Mouse (Mus musculus): ENCODE data around the gene Ssbp4.

- no peak for TF ChIP-seq POLR2A (IDR thresholded peaks at IDR 0.05; ENCODE audit: insufficient read length, low read depth)
- no peak for TF ChIP-seq USF1 (IDR thresholded peaks at IDR 0.05; ENCODE audit: low read depth)
- TF ChIP-seq E2F4 (IDR thresholded peaks at IDR 0.05; ENCODE audit: insufficient read depth): no peak
- TF ChIP-seq MAX (IDR thresholded peaks at IDR 0.05; ENCODE audit: low read depth): no peak
- no peak for TF ChIP-seq TCF3 (IDR thresholded peaks at IDR 0.05; ENCODE audit: insufficient read length, low read depth)
- no peak for TF ChIP-seq MYOD1 (IDR thresholded peaks at IDR 0.05; ENCODE audit: control insufficient read depth in 1 of 3, insufficient read length in 2 of 3, low read depth in 2 of 3)
- TF ChIP-seq POLR2AphosphoS2 (IDR thresholded peaks at IDR 0.05; ENCODE audit: insufficient read length, low read depth): no peak
Observed at GRCm38 (mm10) chr8:70657739-70658138, 49.1 kb upstream of the Ssbp4 start.

Measured in myocyte (in vitro differentiated cells).